Mouse (Mus musculus) c-Kit-positive CD71-positive TER-119-positive erythroid progenitor cells, embryonic 14.5 days (primary cell): ENCODE results near the gene Aff4.
"Not testable (repeated sequence)": the region's sequence is repeated elsewhere in the genome, so short reads cannot be mapped to it uniquely, and the experiment has no call there.

Experiments used
- DNase-seq: peaks from one replicate; pipeline ENCODE4 v3.0.0-alpha.2; 2013; ENCODE audit warnings: low spot score

The Aff4 gene

DNA sequence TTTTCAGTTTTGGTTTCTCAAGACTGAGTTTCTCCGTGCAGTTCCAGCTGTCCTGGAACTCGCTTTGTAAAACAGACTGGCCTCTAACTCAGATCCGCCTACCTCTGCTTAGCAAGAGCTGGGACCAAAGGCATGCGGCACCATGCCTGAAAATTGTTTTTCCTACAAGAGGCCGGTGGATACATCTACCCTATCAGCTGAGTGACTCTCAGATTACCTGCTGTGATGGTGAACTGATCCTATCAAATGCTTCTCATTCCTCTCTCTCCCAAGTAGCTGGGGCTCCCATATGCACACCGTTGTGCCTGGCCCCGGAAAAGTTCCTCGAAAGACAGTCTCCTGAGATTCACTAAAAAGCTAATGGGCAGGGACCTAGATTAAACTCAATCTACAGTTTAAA is 12.9 kb upstream of the Aff4 start:
- no peak for DNase-seq

DNA sequence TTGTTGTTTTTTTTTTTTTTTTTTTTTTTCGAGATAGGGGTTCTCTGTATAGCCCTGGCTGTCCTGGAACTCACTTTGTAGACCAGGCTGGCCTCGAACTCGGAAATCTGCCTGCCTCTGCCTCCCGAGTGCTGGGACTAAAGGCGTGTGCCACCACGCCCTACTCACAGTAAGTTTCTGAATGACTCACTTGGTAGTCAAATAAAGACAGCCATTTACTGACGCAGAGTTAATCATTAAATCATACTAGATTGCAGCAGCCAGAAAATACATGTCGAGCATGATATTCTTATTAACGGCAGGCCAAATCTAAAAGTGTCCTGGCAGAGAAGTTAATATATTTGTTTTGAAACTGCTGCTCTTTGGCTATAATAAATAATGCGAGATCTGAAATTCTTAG is 9.6 kb upstream of the Aff4 start:
- not testable (repeated sequence) for DNase-seq

- no peak for DNase-seq
Observed at GRCm38 (mm10) chr11:53342711-53343110, 7.9 kb upstream of the Aff4 start.

DNA sequence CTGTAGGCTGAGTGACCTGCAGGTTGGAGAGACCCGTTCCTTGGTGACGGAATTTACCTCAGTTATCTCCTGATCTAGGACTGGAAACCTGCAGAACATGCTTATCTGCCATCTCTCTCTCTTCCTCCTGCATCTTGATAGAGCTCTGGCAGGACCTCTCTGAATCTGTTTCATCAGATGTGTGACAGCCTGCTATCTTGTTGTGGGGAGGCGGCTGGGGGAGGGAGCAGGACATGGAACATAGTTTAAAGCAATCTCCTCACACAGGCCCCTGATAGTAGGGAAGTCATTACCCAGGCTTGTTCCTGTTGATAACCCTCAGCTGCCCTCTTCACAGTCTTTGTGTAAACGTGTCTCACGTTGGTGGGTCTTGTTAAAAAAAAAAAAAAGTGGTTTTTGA is 5.3 kb upstream of the Aff4 start:
- no peak for DNase-seq

DNA sequence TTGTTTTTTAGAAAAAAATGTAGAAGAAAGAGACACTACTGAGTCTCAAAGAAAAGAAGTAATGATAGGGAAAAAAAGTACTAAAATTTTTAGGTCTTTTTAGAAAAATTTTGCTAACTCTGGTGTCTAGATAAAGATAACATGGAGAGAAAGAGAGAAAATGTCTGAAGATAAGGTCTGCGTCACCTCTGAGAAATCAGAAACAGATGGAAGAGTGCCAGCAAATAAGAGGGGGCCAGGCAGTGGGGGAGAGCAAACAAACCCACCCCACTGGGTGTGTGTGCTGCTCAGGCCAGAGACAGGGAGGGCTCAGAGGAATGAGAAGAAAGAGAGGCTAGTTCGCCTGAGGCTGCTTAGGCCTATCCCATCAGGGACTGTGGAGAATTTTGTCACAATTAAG is 4.9 kb upstream of the Aff4 start:
- DNase-seq = no peak

DNA sequence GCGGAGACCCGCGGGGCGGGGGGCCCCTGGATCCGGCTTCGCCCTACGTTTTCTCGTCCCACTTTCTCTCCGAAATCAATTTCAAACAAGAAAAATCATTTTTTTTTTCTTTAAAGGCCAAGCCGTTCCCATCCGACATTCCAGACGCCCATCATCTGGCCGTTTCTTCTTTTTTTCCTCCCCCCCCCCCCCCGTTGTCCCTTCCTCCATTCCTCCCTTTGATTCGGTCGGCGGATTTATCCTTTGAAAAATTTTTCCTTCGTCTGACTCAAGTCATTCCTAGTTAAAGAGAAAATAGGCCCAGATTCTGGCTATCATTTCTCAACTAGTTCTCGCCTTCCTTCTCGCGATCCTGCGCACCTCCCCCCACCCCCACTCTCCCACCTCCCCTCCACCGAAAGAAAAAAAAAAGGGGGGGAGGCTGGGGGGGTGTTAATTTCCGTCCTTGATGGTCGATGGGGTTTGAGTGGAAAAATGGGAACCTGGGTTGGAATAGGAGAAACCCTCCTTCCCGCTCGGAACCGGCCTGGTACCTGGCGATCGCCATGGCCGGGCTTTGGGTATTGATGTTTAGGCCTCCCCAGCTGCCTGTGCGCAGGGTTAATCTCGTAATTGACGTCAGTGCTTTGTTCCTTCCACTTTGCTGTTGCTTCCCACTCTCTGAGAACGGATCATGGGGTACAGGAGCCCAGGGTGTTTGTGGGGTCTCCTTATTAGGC is 750 bp downstream of the Aff4 start:
- peak; percentile 43 for DNase-seq

GRCm38 (mm10) chr11:53351943-53352590 is 1.4 kb downstream of the Aff4 start:
- peak; percentile 28 for DNase-seq

- DNase-seq = no peak
Observed at GRCm38 (mm10) chr11:53358504-53359155, 8.0 kb downstream of the Aff4 start.

DNA sequence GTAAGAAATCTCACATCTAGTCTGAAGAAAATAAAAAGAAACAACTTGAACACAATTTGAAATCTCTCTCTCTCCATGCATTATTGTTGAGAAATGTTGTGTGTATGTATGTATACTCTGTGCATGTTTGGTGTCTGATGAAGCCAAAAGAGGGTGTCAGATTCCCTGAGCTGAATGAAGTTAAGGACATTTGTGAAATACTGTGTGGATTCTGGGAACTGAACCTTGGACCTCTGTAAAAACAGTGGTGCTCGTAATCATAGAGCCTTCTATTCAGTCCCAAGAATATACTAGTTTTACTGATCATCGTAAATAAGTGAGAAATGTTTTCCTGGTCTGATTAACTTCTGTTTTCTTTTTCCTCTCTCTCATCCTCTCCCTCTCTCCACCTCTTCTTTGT is 16.4 kb downstream of the Aff4 start:
- DNase-seq = no peak

DNA sequence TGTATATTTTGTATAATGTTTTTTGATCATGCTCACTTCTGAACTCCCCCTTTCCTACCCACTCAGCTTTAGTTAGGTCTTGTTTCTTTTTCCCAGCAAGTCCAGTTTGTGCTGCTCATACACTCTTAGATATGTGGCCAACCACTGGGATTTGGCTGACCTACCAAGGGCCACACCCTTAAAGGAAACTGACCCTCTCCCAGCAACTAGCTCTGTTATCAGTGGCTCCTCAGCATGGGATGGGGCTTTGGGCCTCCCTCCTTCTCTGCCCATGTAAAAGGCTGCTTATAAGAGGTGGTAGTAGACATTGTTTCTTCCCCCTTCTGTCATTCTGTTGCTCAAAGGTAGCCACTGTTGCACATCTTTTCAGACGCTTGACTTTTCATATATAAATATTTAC is 28.3 kb downstream of the Aff4 start:
- peak; percentile 20 for DNase-seq

DNA sequence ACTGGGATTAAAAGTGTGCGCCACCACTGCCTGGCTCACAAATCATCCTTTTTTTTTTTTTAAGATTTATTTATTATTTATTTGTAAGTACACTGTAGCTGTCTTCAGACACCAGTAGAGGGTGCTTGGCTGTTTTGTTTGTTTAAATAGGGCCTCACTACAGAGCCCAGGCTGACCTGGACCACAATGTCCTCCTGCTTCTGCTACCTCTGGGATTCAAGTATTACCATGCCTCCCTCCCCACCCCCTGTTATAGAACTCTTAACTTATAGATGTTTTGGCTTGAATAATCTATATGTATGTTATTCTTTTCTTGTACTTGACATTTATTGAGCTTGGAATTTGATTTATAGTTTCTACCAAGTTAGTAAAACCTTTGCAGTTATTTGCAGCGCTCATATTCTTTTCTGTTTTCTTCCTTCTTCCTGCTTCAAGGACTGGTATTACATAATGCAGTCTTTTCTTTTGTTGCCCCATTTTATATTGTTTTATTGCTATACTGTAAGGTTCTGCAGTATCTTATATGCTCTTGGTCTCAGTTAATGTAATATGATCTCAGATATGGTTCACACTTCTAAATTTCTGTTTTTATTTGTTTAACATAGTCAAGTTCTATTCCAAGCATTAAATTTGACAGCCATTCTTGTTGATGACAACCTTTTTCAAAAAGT is 33.3 kb downstream of the Aff4 start:
- no peak for DNase-seq

DNA sequence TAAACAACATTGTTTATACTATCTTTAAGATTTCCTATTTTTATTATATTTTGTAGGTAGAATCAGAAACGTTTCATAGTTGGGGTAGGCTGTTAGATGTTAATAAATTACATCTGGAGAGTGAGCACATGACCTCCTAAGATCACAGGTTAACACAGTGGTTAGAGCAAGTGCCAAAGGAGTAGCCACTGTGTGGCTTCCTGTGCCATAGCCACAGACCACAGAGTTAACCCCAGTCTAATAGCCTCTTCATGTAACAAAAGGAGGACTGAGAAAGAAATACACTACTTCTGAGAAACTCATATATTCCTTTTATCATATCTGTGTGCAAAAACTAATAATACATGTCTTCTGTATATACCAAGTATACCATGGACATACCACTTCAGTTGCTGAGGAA is 43.2 kb downstream of the Aff4 start:
- no peak for DNase-seq

- peak; percentile 15 for DNase-seq
Observed at GRCm38 (mm10) chr11:53403638-53404037, 53.0 kb downstream of the Aff4 start.

- peak; percentile 19 for DNase-seq
Observed at GRCm38 (mm10) chr11:53411738-53412137, 61.1 kb downstream of the Aff4 start.

- DNase-seq = no peak
Observed at GRCm38 (mm10) chr11:53413871-53414270, 63.2 kb downstream of the Aff4 start.

DNA sequence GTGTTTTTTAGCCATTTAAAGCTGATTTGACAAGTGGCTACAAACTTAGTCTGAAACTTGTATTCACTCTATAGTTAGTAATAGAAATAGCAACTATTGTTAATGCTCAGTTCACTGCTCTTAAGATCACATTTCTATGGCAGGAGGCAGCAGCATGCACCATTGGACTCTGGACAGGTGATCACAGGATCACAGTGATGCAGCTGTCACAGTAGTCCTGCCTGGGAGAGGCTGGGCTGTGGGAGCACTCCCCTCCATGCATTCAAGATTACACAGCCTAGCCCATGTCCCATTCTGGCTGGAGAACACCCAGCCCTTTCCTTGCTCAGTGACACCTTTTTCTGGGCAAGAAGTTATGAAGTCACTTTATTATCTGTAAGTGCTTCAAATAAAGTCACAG is 67.4 kb downstream of the Aff4 start:
- no peak for DNase-seq

DNA sequence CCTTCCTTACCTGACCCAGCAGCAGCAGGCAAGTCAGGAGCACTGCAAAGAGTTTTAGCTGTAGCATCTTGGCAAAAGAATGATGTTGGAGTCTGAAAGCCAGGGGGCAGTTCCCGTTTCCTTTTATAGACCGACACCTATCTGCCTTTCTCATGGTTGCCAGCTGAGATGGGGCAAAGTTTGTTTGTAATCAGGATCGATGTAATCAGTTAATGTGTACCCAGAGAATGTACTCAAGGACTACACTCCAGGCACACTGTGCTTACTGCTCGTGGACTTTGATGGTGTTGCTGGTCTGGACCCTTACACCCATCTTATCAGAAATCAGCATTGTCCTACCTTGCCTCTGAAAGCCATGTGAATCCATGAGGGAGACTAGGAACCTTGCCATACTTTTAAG is 72.4 kb downstream of the Aff4 start, which contains the start of gene Leap2:
Leap2 (minus strand) TSS at position 135 of the 400 bp plus-strand sequence.
- no peak for DNase-seq

DNA sequence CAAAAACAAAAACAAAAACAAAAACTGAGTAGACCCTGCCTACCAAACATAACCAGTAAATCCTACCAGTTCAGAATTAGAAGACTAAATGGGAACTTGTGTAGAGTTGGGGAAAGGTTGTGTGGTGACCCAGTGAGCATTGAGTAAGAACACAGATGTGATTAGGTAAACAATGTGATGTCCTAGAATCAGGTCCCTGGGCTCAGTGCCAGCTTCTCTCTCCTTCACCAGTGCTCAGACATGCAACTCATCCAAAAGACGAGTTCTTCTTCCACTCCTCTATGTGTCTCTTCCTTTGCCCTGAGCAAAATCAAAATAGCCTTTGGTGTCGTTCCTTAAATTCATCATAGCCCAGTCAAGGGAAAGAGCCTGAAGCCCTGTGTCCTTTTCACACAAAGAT is 74.2 kb downstream of the Aff4 start:
- DNase-seq = no peak

DNA sequence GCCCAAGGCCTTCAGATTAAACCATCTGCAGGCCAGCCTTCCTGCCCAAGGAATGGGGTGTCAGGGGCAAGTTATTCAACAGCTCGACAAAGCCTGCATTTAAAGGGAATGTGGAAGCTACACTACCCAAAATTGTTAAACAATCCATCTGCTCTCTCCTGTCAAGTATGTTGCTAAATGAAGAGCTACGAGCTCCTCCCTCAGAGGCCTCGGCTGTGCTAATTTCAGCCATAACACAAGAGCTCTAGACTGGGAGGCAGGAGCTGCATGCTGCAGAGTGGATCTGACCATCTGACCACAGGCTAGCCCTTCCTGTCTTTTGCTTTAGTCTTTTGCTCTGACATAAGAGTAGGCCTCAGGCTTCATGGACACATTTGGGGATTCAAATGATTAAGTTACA is 74.6 kb downstream of the Aff4 start:
- no peak for DNase-seq

DNA sequence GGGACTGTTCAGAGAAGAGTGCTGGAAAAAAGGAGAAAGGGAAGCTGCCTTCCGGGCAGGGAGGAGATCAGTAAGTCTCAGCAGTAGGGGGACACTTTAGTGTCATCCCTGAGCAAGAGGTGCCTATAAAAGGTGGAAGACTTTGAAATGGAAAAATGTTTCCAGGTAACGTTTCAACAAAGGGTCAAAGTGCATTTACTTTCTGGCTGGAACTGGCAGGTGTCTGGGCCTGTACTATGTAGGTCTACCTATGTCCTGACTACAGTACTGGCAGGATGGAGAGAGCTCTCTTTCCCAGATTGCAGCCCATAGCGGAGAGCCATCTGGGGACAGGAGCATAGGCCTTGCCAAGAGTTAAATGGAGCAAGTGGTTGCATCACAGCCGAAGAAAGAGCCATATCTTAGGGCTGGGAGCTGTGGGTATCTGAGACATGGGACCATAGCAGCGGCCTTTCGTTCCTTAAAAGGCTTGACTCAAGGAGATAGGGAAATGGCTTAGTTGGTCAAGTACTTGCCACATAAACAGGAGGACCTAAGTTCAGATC is 75.2 kb downstream of the Aff4 start:
- DNase-seq = no peak

DNA sequence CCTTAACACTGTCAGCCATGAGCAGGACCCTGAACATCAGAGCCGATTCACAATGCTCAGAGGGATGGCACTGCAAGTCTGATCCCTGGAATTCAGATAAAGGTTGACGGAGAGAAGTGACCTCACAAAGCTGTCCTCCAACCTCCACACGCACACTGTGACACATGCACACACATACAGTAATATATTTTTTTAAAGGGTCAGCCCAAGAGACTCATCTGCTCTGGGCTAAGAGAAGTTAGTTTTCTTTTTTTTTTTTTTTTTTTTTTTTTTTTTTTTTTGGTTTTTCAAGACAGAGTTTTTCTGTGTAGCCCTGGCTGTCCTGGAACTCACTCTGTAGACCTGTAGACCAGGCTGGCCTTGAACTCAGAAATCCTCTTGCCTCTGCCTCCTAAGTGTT is 76.3 kb downstream of the Aff4 start:
- not testable (repeated sequence) for DNase-seq

DNA sequence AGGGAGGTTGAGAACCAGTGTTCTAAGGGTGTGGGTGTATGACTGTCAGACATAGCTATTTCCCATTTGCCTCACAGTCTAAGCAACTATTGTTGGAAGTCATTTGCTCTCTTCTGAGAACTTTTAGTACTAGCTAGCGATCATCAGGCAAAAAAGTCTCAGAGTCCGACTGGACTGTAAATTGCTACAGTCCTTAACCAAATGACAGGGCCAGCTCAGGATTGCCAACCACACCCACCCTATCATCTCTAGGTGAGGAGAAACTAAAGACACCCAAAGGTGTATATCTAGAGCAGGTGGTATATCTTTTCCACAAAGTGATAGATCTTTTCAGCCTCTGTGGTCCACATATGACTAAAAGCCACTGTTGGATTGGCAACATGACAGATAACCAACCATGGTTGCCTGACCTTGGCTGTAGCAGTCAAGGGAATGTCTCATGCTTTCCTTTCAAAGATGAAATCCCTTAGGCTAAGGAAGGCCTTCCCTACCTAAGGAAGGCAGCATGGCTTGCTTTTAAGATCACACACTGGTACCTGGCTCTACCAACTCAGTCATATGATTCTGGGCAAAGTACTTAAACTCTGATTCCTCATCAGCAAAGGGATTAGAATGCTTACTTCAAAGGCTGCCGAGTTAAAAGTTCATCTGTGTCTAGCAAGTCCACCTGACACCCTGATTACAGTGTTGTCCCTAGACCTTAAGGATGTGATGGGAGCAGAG is 77.5 kb downstream of the Aff4 start:
- no peak for DNase-seq
